Mouse (Mus musculus): Measurements from ENCODE around the gene Lemd2. TPM values are rescaled to one million over a fixed set of nuclear protein-coding genes. Genes with fewer than 3 reads are reported as not detected.

The Lemd2 gene
- total and polyA plus RNA-seq, 2 experiments: 15.1 to 45.1 TPM

- WGBS: 89% methylated on average over 6 of the region's 6 CpGs
- Histone ChIP-seq H3K27ac (replicated peaks; ENCODE audit: insufficient read depth, low read depth, low read length) (no peak overlapping the region), H3K36me3 (ENCODE audit: control insufficient read depth, insufficient read depth, low read length) (no peaks in the 10 kb centered on the region), H3K4me3 (ENCODE audit: insufficient read depth, low read depth, low read length) (no peak overlapping the region), H3K9ac (ENCODE audit: low read depth, low read length) (no peak overlapping the region), H3K4me1 (ENCODE audit: control insufficient read depth, insufficient read depth, low read length) (no peaks in the 10 kb centered on the region), H3K27me3 (ENCODE audit: control insufficient read depth, insufficient read depth, low read length) (no peaks in the 10 kb centered on the region), H3K79me2 (ENCODE audit: control insufficient read depth, insufficient read depth, low read length) (no peaks in the 10 kb centered on the region)
- TF ChIP-seq CTCF (IDR thresholded peaks at IDR 0.05; ENCODE audit: low read depth, low read length) (no peak), POLR2A (IDR thresholded peaks at IDR 0.05; ENCODE audit: extremely low read depth, insufficient read depth, low read length) (no peak)
- DNase-seq (ENCODE audit: extremely low read depth, low read depth, low spot score): no peak
Observed at GRCm38 (mm10) chr17:27158439-27158838, 45.8 kb downstream of the Lemd2 start.

GRCm38 (mm10) chr17:27155752-27156151, 48.5 kb downstream of the Lemd2 start:
- WGBS: 87% methylated on average over 8 of the region's 8 CpGs
- Histone ChIP-seq H3K36me3 (ENCODE audit: control insufficient read depth, insufficient read depth, low read length) (no peaks in the 10 kb centered on the region), H3K79me2 (ENCODE audit: control insufficient read depth, insufficient read depth, low read length) (no peaks in the 10 kb centered on the region), H3K4me3 (ENCODE audit: insufficient read depth, low read depth, low read length) (no peak overlapping the region), H3K9ac (ENCODE audit: low read depth, low read length) (no peak overlapping the region), H3K27me3 (ENCODE audit: control insufficient read depth, insufficient read depth, low read length) (no peaks in the 10 kb centered on the region), H3K4me1 (ENCODE audit: control insufficient read depth, insufficient read depth, low read length) (no peaks in the 10 kb centered on the region), H3K27ac (replicated peaks; ENCODE audit: insufficient read depth, low read depth, low read length) (no peak overlapping the region)
- DNase-seq (ENCODE audit: extremely low read depth, low read depth, low spot score): no peak
- TF ChIP-seq POLR2A (IDR thresholded peaks at IDR 0.05; ENCODE audit: extremely low read depth, insufficient read depth, low read length) (no peak), CTCF (IDR thresholded peaks at IDR 0.05; ENCODE audit: low read depth, low read length) (no peak)

DNA sequence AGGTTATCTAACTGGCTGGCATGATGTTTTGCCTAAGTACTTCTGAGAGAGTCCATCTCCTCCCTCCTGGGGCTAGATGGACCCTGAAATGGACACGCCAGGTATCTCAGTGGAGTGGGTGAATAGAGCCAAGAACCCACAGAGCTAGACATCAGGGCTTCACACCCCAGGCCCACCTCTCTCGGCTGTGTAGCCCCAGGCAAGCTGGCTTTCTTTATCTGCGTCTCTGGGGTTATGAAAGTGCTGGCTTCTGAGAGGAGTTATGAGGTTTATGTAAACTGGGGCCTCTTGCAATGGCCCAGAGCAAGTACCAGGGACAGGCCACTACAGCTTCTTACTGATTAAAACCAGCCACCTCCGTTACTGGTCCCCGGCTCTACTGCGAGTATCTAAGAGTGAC, 49.4 kb downstream of the Lemd2 start:
- DNase-seq (ENCODE audit: extremely low read depth, low read depth, low spot score): no peak
- no peak overlapping the region for H3K9ac ChIP-seq (ENCODE audit: low read depth, low read length)
- 78% methylated on average over 6 of the region's 6 CpGs for WGBS
- H3K27me3 ChIP-seq (ENCODE audit: control insufficient read depth, insufficient read depth, low read length): no peaks in the 10 kb centered on the region
- H3K36me3 ChIP-seq (ENCODE audit: control insufficient read depth, insufficient read depth, low read length): no peaks in the 10 kb centered on the region
- H3K4me1 ChIP-seq (ENCODE audit: control insufficient read depth, insufficient read depth, low read length): no peaks in the 10 kb centered on the region
- no peak overlapping the region for H3K4me3 ChIP-seq (ENCODE audit: insufficient read depth, low read depth, low read length)
- H3K27ac ChIP-seq (replicated peaks; ENCODE audit: insufficient read depth, low read depth, low read length): no peak overlapping the region
- no peaks in the 10 kb centered on the region for H3K79me2 ChIP-seq (ENCODE audit: control insufficient read depth, insufficient read depth, low read length)
- TF ChIP-seq POLR2A (IDR thresholded peaks at IDR 0.05; ENCODE audit: extremely low read depth, insufficient read depth, low read length) (no peak), CTCF (IDR thresholded peaks at IDR 0.05; ENCODE audit: low read depth, low read length) (no peak)

- Histone ChIP-seq H3K4me1 (ENCODE audit: control insufficient read depth, insufficient read depth, low read length) (no peaks in the 10 kb centered on the region), H3K4me3 (ENCODE audit: insufficient read depth, low read depth, low read length) (no peak overlapping the region), H3K79me2 (ENCODE audit: control insufficient read depth, insufficient read depth, low read length) (no peaks in the 10 kb centered on the region), H3K9ac (ENCODE audit: low read depth, low read length) (no peak overlapping the region), H3K27me3 (ENCODE audit: control insufficient read depth, insufficient read depth, low read length) (no peaks in the 10 kb centered on the region), H3K27ac (replicated peaks; ENCODE audit: insufficient read depth, low read depth, low read length) (no peak overlapping the region), H3K36me3 (ENCODE audit: control insufficient read depth, insufficient read depth, low read length) (no peaks in the 10 kb centered on the region)
- TF ChIP-seq POLR2A (IDR thresholded peaks at IDR 0.05; ENCODE audit: extremely low read depth, insufficient read depth, low read length) (no peak), CTCF (IDR thresholded peaks at IDR 0.05; ENCODE audit: low read depth, low read length) (no peak)
- DNase-seq (ENCODE audit: extremely low read depth, low read depth, low spot score): no peak
- 91% methylated on average over 14 of the region's 14 CpGs for WGBS
Observed at GRCm38 (mm10) chr17:27154256-27154655, 50.0 kb downstream of the Lemd2 start.

DNA sequence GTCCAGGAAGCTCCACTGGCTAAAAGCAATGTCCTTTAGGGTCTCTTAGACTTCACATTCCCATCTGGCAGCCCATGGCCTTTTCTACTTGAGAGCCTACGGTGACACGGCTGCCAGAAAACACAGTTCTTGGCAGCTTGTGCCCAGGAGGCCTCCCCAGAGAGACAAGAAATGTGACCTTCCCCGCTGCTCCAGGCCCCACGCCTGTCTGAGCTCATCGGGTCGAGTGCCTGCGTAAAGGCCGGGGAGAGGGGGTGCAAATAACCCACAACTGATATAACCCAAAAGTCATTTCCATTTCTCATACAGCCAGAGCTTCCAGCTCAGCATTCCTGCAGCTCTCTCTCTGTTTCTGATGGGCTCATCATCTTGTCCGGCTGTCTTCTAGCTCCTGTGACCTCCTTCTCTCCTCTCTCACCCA, 50.5 kb downstream of the Lemd2 start:
- Histone ChIP-seq H3K79me2 (ENCODE audit: control insufficient read depth, insufficient read depth, low read length) (no peaks in the 10 kb centered on the region), H3K4me3 (ENCODE audit: insufficient read depth, low read depth, low read length) (no peak overlapping the region), H3K4me1 (ENCODE audit: control insufficient read depth, insufficient read depth, low read length) (no peaks in the 10 kb centered on the region), H3K27me3 (ENCODE audit: control insufficient read depth, insufficient read depth, low read length) (no peaks in the 10 kb centered on the region), H3K27ac (replicated peaks; ENCODE audit: insufficient read depth, low read depth, low read length) (no peak overlapping the region), H3K36me3 (ENCODE audit: control insufficient read depth, insufficient read depth, low read length) (no peaks in the 10 kb centered on the region), H3K9ac (ENCODE audit: low read depth, low read length) (no peak overlapping the region)
- 68% methylated on average over 9 of the region's 9 CpGs for WGBS
- TF ChIP-seq CTCF (IDR thresholded peaks at IDR 0.05; ENCODE audit: low read depth, low read length) (no peak), POLR2A (IDR thresholded peaks at IDR 0.05; ENCODE audit: extremely low read depth, insufficient read depth, low read length) (no peak)
- no peak for DNase-seq (ENCODE audit: extremely low read depth, low read depth, low spot score)

- no peak for DNase-seq (ENCODE audit: extremely low read depth, low read depth, low spot score)
- 39% methylated on average over 8 of the region's 8 CpGs for WGBS
- H3K36me3 ChIP-seq (ENCODE audit: control insufficient read depth, insufficient read depth, low read length): no peaks in the 10 kb centered on the region
- H3K9ac ChIP-seq (ENCODE audit: low read depth, low read length): no peak overlapping the region
- no peaks in the 10 kb centered on the region for H3K79me2 ChIP-seq (ENCODE audit: control insufficient read depth, insufficient read depth, low read length)
- H3K27me3 ChIP-seq (ENCODE audit: control insufficient read depth, insufficient read depth, low read length): no peaks in the 10 kb centered on the region
- TF ChIP-seq POLR2A (IDR thresholded peaks at IDR 0.05; ENCODE audit: extremely low read depth, insufficient read depth, low read length) (no peak), CTCF (IDR thresholded peaks at IDR 0.05; ENCODE audit: low read depth, low read length) (no peak)
- H3K4me1 ChIP-seq (ENCODE audit: control insufficient read depth, insufficient read depth, low read length): no peaks in the 10 kb centered on the region
- no peak overlapping the region for H3K4me3 ChIP-seq (ENCODE audit: insufficient read depth, low read depth, low read length)
- no peak overlapping the region for H3K27ac ChIP-seq (replicated peaks; ENCODE audit: insufficient read depth, low read depth, low read length)
Observed at GRCm38 (mm10) chr17:27152976-27153723, 51.1 kb downstream of the Lemd2 start.
